Mouse (Mus musculus): ENCODE data around the gene Crym.

The Crym gene

GRCm38 (mm10) chr7:120201771-120202170 is at the start of gene Crym:
Gene Crym, minus strand, starts transcription at chr7:120202111.
- peak; percentile 36 for DNase-seq (ENCODE audit: low read depth, low spot score)

- DNase-seq (ENCODE audit: low read depth, low spot score): peak; percentile 36
Measured at GRCm38 (mm10) chr7:120241092-120241491, 39.2 kb upstream of the Crym start.

GRCm38 (mm10) chr7:120228541-120228940 is 26.6 kb upstream of the Crym start:
- no peak for DNase-seq (ENCODE audit: low read depth, low spot score)

- peak; percentile 7 for DNase-seq (ENCODE audit: low read depth, low spot score)
Measured at GRCm38 (mm10) chr7:120205989-120206388, 4.1 kb upstream of the Crym start.

- DNase-seq (ENCODE audit: low read depth, low spot score): peak; percentile 76
Measured at GRCm38 (mm10) chr7:120203789-120204188, 1.9 kb upstream of the Crym start, which contains the start of gene Abca14. Gene Abca14, plus strand, starts transcription at chr7:120203961.

- DNase-seq (ENCODE audit: low read depth, low spot score): peak; percentile 5
Measured at GRCm38 (mm10) chr7:120201231-120201744, 623 bp downstream of the Crym start.

GRCm38 (mm10) chr7:120195207-120195606 is 6.7 kb downstream of the Crym start:
- DNase-seq (ENCODE audit: low read depth, low spot score): peak; percentile 18

- no peak for DNase-seq (ENCODE audit: low read depth, low spot score)
Measured at GRCm38 (mm10) chr7:120192816-120193215, 9.1 kb downstream of the Crym start.

- no peak for DNase-seq (ENCODE audit: low read depth, low spot score)
Measured at GRCm38 (mm10) chr7:120192207-120192606, 9.7 kb downstream of the Crym start.

- DNase-seq (ENCODE audit: low read depth, low spot score): no peak
Measured at GRCm38 (mm10) chr7:120190150-120190665, 11.7 kb downstream of the Crym start.

- no peak for DNase-seq (ENCODE audit: low read depth, low spot score)
Measured at GRCm38 (mm10) chr7:120189369-120190149, 12.4 kb downstream of the Crym start.

GRCm38 (mm10) chr7:120188946-120189345 is 13.0 kb downstream of the Crym start:
- DNase-seq (ENCODE audit: low read depth, low spot score): no peak

GRCm38 (mm10) chr7:120182891-120183290 is 19.0 kb downstream of the Crym start:
- no peak for DNase-seq (ENCODE audit: low read depth, low spot score)

- DNase-seq (ENCODE audit: low read depth, low spot score): no peak
Measured at GRCm38 (mm10) chr7:120181401-120182230, 20.3 kb downstream of the Crym start.

- DNase-seq (ENCODE audit: low read depth, low spot score): no peak
Measured at GRCm38 (mm10) chr7:120180547-120180946, 21.4 kb downstream of the Crym start.

GRCm38 (mm10) chr7:120178935-120179334 is 23.0 kb downstream of the Crym start:
- DNase-seq (ENCODE audit: low read depth, low spot score): no peak

- DNase-seq (ENCODE audit: low read depth, low spot score): no peak
Measured at GRCm38 (mm10) chr7:120177611-120178010, 24.3 kb downstream of the Crym start.

GRCm38 (mm10) chr7:120174723-120175504 is 27.0 kb downstream of the Crym start:
- DNase-seq (ENCODE audit: low read depth, low spot score): no peak

GRCm38 (mm10) chr7:120173603-120174244 is 28.2 kb downstream of the Crym start, which contains the start of gene Anks4b:
Gene Anks4b, plus strand, starts transcription at chr7:120173858.
- no peak for DNase-seq (ENCODE audit: low read depth, low spot score)

- no peak for DNase-seq (ENCODE audit: low read depth, low spot score)
Measured at GRCm38 (mm10) chr7:120172188-120172700, 29.7 kb downstream of the Crym start.
